Mouse (Mus musculus) hindbrain, embryonic 14.5 days (tissue): ENCODE measurements around the gene Rgs17. TPM values are rescaled to one million over a fixed set of nuclear protein-coding genes. Genes with fewer than 3 reads are reported as not detected.

Source experiments
- ATAC-seq: fragments of 200-750 bp; cut with Nextera tagmentation; 2 replicates; pipeline ENCODE4 v1.8.0; 2017; ENCODE audit warnings: moderate number of reproducible peaks, mild to moderate bottlenecking, moderate TSS enrichment, moderate library complexity; ENCODE audit not compliant: low FRiP score
- DNase-seq: peaks from one replicate; pipeline ENCODE4 v3.0.0-alpha.2; 2015; ENCODE audit warnings: low spot score
- H3K27ac ChIP-seq: fragments of 300-500 bp; sonication (generic); 2 replicates; pipeline ENCODE4 v1.5.1; 2014; ENCODE audit warnings: mild to moderate bottlenecking, moderate library complexity
- H3K27me3 ChIP-seq: fragments of 300-500 bp; sonication (generic); 2 replicates; pipeline ENCODE4 v1.6.1; 2014; ENCODE audit warnings: mild to moderate bottlenecking, low read length, mixed read lengths; ENCODE audit not compliant: control insufficient read depth, insufficient read depth
- H3K36me3 ChIP-seq: fragments of 300-500 bp; sonication (generic); replicated peaks from 2 replicates; pipeline ENCODE4 v1.6.1; 2014; ENCODE audit not compliant: control insufficient read depth, insufficient read depth
- H3K4me1 ChIP-seq: fragments of 300-500 bp; sonication (generic); replicated peaks from 2 replicates; pipeline ENCODE4 v1.6.1; 2014; ENCODE audit warnings: antibody characterized with exemption, low read length, mixed read lengths; ENCODE audit not compliant: control insufficient read depth, insufficient read depth
- H3K4me2 ChIP-seq: fragments of 300-500 bp; sonication (generic); replicated peaks from 2 replicates; pipeline ENCODE4 v1.6.1; 2014; ENCODE audit warnings: mild to moderate bottlenecking, moderate library complexity
- H3K4me3 ChIP-seq: fragments of 300-500 bp; sonication (generic); replicated peaks from 2 replicates; pipeline ENCODE4 v1.5.1; 2014; ENCODE audit warnings: mild to moderate bottlenecking, low read length
- H3K9ac ChIP-seq: fragments of 300-500 bp; sonication (generic); 2 replicates; pipeline ENCODE4 v1.6.1; 2014
- H3K9me3 ChIP-seq: fragments of 300-500 bp; sonication (generic); 2 replicates; pipeline ENCODE4 v1.6.1; 2016; ENCODE audit warnings: low read length; ENCODE audit not compliant: control insufficient read depth
- WGBS: fragments of 180-500 bp; shearing (Covaris S2); extraction: QIAGEN DNeasy Blood & Tissue Kit; methylation state at CpG from one replicate; pipeline ENCODE4 v1.1.7; 2014; 5-methylcytosine and 5-hydroxymethylcytosine counted together
- polyA plus RNA-seq: library from polyadenylated mRNA; unstranded; fragments of >200 nt; fragmentation: Nextera tagmentation; extraction: Ambion mirVana; gene quantifications from 2 replicates; pipeline ENCODE4 v1.2.1, GENCODE M21; 2014

Rgs17 gene
- polyA plus RNA-seq, 1 experiment from 2014 or later, result 29.5 TPM

DNA sequence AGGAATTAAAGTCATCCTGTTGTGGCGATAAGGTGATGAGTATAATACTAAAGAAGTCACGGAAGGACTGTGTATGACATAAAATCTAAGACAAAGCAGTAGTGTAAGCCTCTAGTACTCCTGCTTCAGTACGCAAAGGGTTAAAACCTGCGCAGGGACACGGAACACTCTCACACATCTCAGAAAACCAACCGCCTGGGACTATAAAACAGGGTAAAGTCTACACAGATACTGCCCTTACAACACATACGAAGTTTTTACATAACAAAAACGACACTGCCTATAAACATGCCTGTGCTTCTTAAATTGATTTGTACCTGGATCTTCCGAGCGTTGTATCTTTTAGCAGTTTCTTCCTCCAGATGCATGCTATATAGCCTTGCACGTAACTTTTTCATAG, 108.5 kb downstream of the Rgs17 start:
- 93% methylated on average over 11 of the region's 11 CpGs for WGBS
- ATAC-seq (no peak), DNase-seq (no peak)
- Histone ChIP-seq H3K27me3 (no peaks in the 10 kb centered on the region), H3K4me2 (no peak overlapping the region), H3K9ac (no peak overlapping the region), H3K9me3 (no peaks in the 10 kb centered on the region), H3K36me3 (peaks cover 77% of the 10 kb centered on the region), H3K27ac (no peak overlapping the region), H3K4me3 (no peak overlapping the region), H3K4me1 (no peaks in the 10 kb centered on the region)

DNA sequence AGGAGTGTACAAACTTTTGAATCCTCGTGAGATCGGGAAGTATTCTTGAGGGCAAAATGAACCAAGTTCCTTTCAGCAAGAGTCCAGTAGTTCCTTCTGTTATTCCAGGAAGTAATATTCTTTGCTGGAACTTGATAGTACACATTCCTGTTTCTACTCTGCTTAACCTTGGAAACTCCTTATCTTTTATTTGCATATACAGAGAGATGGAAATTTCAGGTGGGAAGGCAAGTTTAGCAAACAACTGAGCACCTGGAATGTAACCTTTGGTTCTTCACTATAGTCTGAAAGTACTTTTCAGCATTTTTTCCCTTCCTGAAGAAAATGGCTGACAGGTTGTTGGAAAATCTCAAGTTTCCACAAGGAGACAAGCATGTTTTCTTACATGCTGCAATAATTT, 114.5 kb downstream of the Rgs17 start:
- no peak for DNase-seq
- H3K9ac ChIP-seq, result no peak overlapping the region
- H3K27ac ChIP-seq, result no peak overlapping the region
- H3K27me3 ChIP-seq, result no peaks in the 10 kb centered on the region
- H3K4me3 ChIP-seq, result no peak overlapping the region
- H3K4me1 ChIP-seq, result peaks cover 17% of the 10 kb centered on the region
- ATAC-seq, result no peak
- peaks cover 21% of the 10 kb centered on the region for H3K36me3 ChIP-seq
- H3K4me2 ChIP-seq, result no peak overlapping the region
- no peaks in the 10 kb centered on the region for H3K9me3 ChIP-seq
- WGBS, result 92% methylated on average over 2 of the region's 2 CpGs

DNA sequence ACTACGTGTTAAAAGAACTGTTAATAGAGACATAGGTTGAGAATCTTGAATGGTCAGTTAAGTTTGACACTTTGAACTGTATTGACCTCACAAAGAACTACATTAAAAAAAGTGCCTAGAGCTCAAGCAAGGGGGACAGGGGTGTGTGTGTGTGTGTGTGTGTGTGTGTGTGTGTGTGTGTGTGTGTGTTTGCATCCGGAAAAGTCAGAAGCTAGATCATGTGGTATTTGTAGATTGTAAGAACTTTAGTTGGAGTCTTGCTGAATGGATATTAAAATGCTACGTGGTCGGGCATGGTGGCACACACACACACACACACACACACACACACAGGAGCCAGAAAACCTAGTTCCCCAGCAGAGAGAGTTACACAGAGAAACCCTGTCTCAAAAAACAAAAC, 115.2 kb downstream of the Rgs17 start:
- no peak overlapping the region for H3K4me3 ChIP-seq
- no peak for ATAC-seq
- no peak overlapping the region for H3K4me2 ChIP-seq
- H3K27me3 ChIP-seq, result no peaks in the 10 kb centered on the region
- H3K9me3 ChIP-seq, result no peaks in the 10 kb centered on the region
- H3K27ac ChIP-seq, result no peak overlapping the region
- H3K36me3 ChIP-seq, result peaks cover 14% of the 10 kb centered on the region
- peaks cover 18% of the 10 kb centered on the region for H3K4me1 ChIP-seq
- 79% methylated on average over 4 of the region's 4 CpGs for WGBS
- no peak overlapping the region for H3K9ac ChIP-seq
- DNase-seq, result no peak

DNA sequence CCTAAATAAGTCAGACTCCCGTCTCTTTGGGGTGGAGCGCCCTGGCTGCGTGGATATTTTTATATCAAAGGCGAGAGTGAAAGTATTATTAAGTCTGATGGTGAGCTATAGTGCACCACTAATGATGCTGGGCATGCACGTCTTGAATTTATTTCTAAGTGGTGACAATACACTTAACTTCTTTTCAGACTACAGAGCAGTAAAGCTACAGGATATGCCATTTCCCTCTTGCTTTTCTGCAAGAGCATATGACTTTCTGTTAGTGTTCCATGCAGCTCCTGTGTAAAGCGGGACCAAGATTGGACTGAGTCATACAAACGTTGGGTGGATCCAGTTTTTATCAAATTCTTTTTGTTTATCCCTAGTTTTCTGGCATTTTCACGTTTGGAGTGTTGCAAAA, 115.8 kb downstream of the Rgs17 start:
- peaks cover 10% of the 10 kb centered on the region for H3K36me3 ChIP-seq
- H3K9me3 ChIP-seq, result no peaks in the 10 kb centered on the region
- ATAC-seq, result no peak
- H3K4me2 ChIP-seq, result peak overlapping the region; percentile 83
- peaks cover 18% of the 10 kb centered on the region for H3K4me1 ChIP-seq
- peak overlapping the region; percentile 84 for H3K27ac ChIP-seq
- no peak for DNase-seq
- H3K4me3 ChIP-seq, result peak overlapping the region; percentile 69
- H3K27me3 ChIP-seq, result no peaks in the 10 kb centered on the region
- H3K9ac ChIP-seq, result peak overlapping the region; percentile 59
- 22% methylated on average over 8 of the region's 8 CpGs for WGBS

DNA sequence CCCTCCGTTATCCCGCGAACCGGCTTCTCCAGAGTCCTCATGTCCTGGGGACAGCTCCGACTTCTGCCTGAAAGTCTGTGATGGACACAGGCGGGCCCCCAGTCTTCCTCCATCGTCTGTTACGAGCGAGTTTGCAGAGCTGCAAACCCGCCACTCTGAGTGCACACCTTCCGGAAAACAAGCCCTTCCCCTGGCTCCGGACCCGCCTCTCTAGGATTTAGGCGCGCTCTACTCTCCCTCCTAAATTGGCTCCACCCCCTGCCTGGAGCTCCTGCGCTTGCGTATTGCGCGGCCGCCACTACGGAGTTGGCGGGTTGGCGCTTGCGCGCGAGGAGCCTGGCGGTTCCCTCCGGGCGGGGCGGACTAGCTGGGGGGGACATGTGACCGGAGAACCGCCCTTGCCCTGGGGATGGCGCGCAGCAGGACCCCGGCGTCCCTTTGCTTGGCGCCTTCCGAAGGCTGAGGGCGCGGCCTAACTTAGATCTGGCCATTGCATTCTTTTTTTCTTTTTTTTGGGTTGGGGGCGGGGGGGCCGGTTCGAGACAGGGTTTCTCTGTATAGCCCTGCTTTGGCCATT, 116.4 kb downstream of the Rgs17 start:
- ATAC-seq, result peak; percentile 96
- peak overlapping the region; percentile 69 for H3K4me3 ChIP-seq
- WGBS, result under 1% methylated on average over 43 of the region's 43 CpGs

DNA sequence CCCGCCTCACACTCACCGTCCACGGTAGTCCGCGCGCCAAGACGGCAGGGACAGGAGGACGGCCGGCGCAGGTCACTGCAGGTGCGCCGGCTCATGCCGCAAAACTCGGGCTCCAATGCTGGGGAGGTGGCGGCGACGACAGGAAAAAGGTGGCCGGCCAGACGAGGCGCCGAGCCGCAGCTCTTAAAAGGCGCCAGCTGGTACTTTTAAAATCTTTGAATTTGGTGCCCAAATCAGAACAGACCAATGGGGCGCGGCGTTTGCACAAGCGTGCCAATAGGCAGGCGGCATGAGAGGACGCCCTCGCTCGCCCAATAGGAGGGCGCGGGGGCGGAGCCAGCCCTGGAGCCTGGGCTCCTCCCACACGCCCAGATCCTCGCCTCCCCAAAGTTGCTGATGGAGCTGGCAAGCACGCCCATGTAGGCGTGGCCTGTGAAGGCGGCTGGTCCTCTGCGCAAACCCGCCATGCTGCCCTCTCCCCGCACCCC, 116.9 kb downstream of the Rgs17 start, which contains the start of gene Fbxo5:
TSS of gene Fbxo5 (minus strand) at position 358 of the 488 bp plus-strand sequence.
- Histone ChIP-seq H3K4me2 (peak within 1 kb of the TSS; percentile 83), H3K4me3 (peak within 1 kb of the TSS; percentile 69), H3K27ac (peak within 1 kb of the TSS; percentile 84), H3K9ac (peak within 1 kb of the TSS; percentile 59), H3K27me3 (no peaks in the 10 kb centered on the region), H3K36me3 (peaks cover 12% of the 10 kb centered on the region), H3K9me3 (no peaks in the 10 kb centered on the region), H3K4me1 (peaks cover 18% of the 10 kb centered on the region)
- peak; percentile 97 for DNase-seq
- peak; percentile 98 for ATAC-seq
- under 1% methylated on average over 42 of the region's 42 CpGs for WGBS

More for the DNA sequence above, 116.4 kb downstream of the Rgs17 start:
- peak overlapping the region; percentile 59 for H3K9ac ChIP-seq
- no peaks in the 10 kb centered on the region for H3K9me3 ChIP-seq
- H3K4me2 ChIP-seq, result peak overlapping the region; percentile 83
- peak overlapping the region; percentile 84 for H3K27ac ChIP-seq
- DNase-seq, result peak; percentile 96
- no peaks in the 10 kb centered on the region for H3K27me3 ChIP-seq
- H3K4me1 ChIP-seq, result peaks cover 18% of the 10 kb centered on the region
- peaks cover 10% of the 10 kb centered on the region for H3K36me3 ChIP-seq

DNA sequence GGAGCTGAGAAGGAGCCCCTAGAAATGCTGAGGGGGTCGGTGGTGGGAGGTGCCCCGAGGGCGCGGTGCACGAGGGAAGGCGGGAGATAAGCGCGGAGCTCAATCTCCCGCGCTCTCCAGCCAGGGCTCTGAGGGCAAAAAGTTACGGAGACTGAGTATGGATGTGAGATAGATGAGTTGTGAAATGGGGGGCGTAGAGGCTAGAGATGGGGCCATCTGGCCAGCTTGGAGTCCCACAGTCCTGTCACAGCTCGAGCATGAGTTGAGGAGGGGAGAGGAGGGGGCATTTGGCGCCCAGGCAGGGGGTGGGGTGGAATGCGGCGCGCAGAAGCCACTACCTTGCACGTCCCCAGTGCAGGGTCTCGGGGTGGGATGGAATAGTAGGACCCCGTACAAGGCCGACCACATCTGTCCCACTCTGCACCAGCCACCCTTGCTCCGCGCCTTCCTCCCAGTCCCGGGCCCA, 117.5 kb downstream of the Rgs17 start:
- WGBS, result 0% methylated on average over 20 of the region's 24 CpGs
- no peak for DNase-seq
- peaks cover 18% of the 10 kb centered on the region for H3K36me3 ChIP-seq
- no peak overlapping the region for H3K27ac ChIP-seq
- H3K4me1 ChIP-seq, result peaks cover 18% of the 10 kb centered on the region
- no peaks in the 10 kb centered on the region for H3K27me3 ChIP-seq
- H3K4me2 ChIP-seq, result peak overlapping the region; percentile 83
- no peaks in the 10 kb centered on the region for H3K9me3 ChIP-seq
- peak overlapping the region; percentile 69 for H3K4me3 ChIP-seq
- ATAC-seq, result peak; percentile 10; the same call in 1 of the 2 replicates
- peak overlapping the region; percentile 51 for H3K9ac ChIP-seq

DNA sequence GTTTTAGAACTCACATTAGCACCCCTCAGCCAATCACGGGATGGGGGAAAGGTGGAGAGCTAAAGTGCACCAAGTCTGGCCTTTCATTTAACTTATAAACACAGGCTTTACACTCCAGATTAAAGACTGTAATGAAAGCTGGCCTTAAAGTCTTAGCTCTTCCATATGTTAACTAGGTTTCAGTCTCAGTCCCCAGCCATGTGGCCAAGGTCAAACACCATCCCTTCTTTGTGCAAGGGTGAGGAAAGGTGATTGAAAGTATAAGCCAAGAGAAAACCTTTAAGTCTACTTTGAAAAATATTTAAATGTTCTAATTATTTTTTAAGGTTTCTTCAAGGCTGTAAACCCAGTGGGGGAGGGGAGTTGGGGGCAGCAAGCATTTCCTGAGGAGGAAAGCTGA, 118.5 kb downstream of the Rgs17 start:
- H3K27me3 ChIP-seq, result no peaks in the 10 kb centered on the region
- H3K4me2 ChIP-seq, result peak overlapping the region; percentile 83
- H3K4me1 ChIP-seq, result peaks cover 18% of the 10 kb centered on the region
- ATAC-seq, result no peak
- DNase-seq, result no peak
- no peak overlapping the region for H3K9ac ChIP-seq
- H3K27ac ChIP-seq, result no peak overlapping the region
- no peaks in the 10 kb centered on the region for H3K9me3 ChIP-seq
- peaks cover 22% of the 10 kb centered on the region for H3K36me3 ChIP-seq
- 7% methylated on average over 1 of the region's 1 CpGs for WGBS
- H3K4me3 ChIP-seq, result peak overlapping the region; percentile 69

DNA sequence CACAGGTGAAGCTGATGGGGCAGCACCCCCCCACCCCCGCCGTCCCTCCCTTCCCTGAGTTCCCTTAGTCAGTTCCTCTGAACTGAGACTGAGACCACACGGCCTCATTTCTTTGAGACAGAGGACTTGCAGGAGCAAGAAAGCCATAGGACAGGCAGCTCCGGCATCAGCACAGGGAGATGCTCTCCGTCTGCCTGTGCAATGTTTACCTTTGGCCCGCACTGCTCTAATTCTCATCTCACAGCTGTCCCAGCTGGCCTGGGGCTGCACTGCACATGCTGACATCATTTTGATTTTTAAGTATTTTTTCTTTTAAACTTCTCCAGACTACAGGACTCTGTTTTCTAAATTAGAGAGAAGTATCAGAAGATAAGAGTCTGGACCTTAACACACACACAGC, 119.3 kb downstream of the Rgs17 start:
- WGBS, result 39% methylated on average over 6 of the region's 6 CpGs
- H3K4me2 ChIP-seq, result peak overlapping the region; percentile 83

More for the DNA sequence above, 119.3 kb downstream of the Rgs17 start:
- no peaks in the 10 kb centered on the region for H3K9me3 ChIP-seq
- H3K27me3 ChIP-seq, result no peaks in the 10 kb centered on the region
- H3K27ac ChIP-seq, result no peak overlapping the region
- peak overlapping the region; percentile 69; the same call in 1 of the 2 replicates for H3K4me3 ChIP-seq
- H3K36me3 ChIP-seq, result peaks cover 25% of the 10 kb centered on the region
- no peak for DNase-seq
- ATAC-seq, result no peak
- no peak overlapping the region for H3K9ac ChIP-seq
- H3K4me1 ChIP-seq, result peaks cover 18% of the 10 kb centered on the region
